In the genomic region with DNA sequence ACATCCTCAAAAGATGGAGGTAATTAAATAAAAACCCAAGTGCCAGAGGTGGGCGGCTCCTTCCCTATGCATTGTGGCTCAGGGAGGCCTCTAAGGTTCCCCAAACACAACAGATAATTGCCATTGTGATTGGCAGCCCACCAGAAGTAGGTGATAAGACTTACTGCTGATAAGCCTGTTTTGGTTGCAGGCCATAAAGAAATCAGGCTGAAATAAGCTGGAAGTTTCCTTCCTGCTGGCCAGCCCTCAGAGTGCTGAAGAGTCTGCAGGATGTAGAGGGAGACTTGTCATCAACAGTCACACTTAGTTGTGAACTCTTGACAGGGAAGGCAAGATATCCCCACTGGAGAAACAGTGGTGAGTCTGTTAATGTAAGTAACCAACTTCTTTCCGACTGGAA, we compare ENCODE assay signal across 22 mouse cellular contexts. TPM values are rescaled to one million over a fixed set of nuclear protein-coding genes. Genes with fewer than 3 reads are reported as not detected.
DNase-seq lines count a peak whose midpoint lies in the region; ATAC-seq lines count a peak whose summit lies in the region.
"Had no signal": no experiment of that assay in that cellular context is flagged by ENCODE, and none has a peak within 500 bp of the region (broad histone marks: within the 10 kb centered on the region; RNA-seq: fewer than 3 reads in every experiment).

No protein-coding gene starts in this region.

- H3K9me3 ChIP-seq in heart, embryonic 11.5 days (replicated peaks; ENCODE audit: control insufficient read depth, low read length): no peaks in the 10 kb centered on the region
- no peaks in the 10 kb centered on the region for H3K9me3 ChIP-seq in liver, embryonic 13.5 days (replicated peaks)
- H3K9me3 ChIP-seq: embryonic facial prominence, embryonic 13.5 days; limb, embryonic 15.5 days; stomach, embryonic 15.5 days had no signal

- intact Hi-C loops in left cerebral cortex, postnatal 36 days (cut with DNase I): no loop called here

- DNase-seq in heart, postnatal 4 days: no peak
- peak; percentile 5 for DNase-seq in lung, postnatal 10 days
- DNase-seq in lung, postnatal 36 days: no peak
- DNase-seq in liver, embryonic 13.5 days: no peak
- no peak for DNase-seq in left cerebral cortex, postnatal 36 days (ENCODE audit: low spot score in 2 of 2)
- no peak for DNase-seq in layer of hippocampus, adult 8-10 months (ENCODE audit: low spot score in 2 of 2)
- DNase-seq: adrenal gland, postnatal 10 days; B cell, adult 2 months; cerebellum, adult 9-11 months; gastrocnemius, postnatal 25 days; kidney, adult 18-20 months; thymus, adult 18-20 months; thymus, postnatal 4 days had no signal

- H3K4me3 ChIP-seq in heart, embryonic 11.5 days (ENCODE audit: low read depth, low read length): no peak overlapping the region
- H3K4me3 ChIP-seq in liver, embryonic 13.5 days (replicated peaks): no peak overlapping the region
- H3K4me3 ChIP-seq: embryonic facial prominence, embryonic 13.5 days; limb, embryonic 15.5 days; stomach, embryonic 15.5 days had no signal

- H3K36me3 ChIP-seq in heart, embryonic 11.5 days (ENCODE audit: control insufficient read depth, insufficient read depth, low read length): no peaks in the 10 kb centered on the region
- peaks cover 17% of the 10 kb centered on the region for H3K36me3 ChIP-seq in liver, embryonic 13.5 days

- 0 out of 2 replicates have a peak overlapping the region, but pooled peaks have one; percentile 22 for H3K27ac ChIP-seq in heart, embryonic 11.5 days (ENCODE audit: low read depth, low read length)
- no peak overlapping the region for H3K27ac ChIP-seq in liver, embryonic 13.5 days
- H3K27ac ChIP-seq: embryonic facial prominence, embryonic 13.5 days; kidney, postnatal 0 days; limb, embryonic 15.5 days; stomach, embryonic 15.5 days had no signal

- peak overlapping the region; percentile 0; the same call in 1 of the 2 replicates for H3K4me2 ChIP-seq in heart, embryonic 11.5 days
- H3K4me2 ChIP-seq in liver, embryonic 13.5 days: peak overlapping the region; percentile 29; the same call in 1 of the 2 replicates
- H3K4me2 ChIP-seq: embryonic facial prominence, embryonic 13.5 days; limb, embryonic 15.5 days; stomach, embryonic 15.5 days had no signal

- H3K4me1 ChIP-seq in heart, embryonic 11.5 days (ENCODE audit: control insufficient read depth, insufficient read depth, low read length): peaks cover 29% of the 10 kb centered on the region
- H3K4me1 ChIP-seq in liver, embryonic 13.5 days (replicated peaks): peaks cover 60% of the 10 kb centered on the region

- no peaks in the 10 kb centered on the region for H3K27me3 ChIP-seq in heart, embryonic 11.5 days (ENCODE audit: control insufficient read depth, insufficient read depth, low read length)
- H3K27me3 ChIP-seq in liver, embryonic 13.5 days: no peaks in the 10 kb centered on the region
- H3K27me3 ChIP-seq: embryonic facial prominence, embryonic 13.5 days; limb, embryonic 15.5 days; stomach, embryonic 15.5 days had no signal

- H3K9ac ChIP-seq in heart, embryonic 11.5 days (ENCODE audit: low read depth, low read length): no peak overlapping the region
- no peak overlapping the region for H3K9ac ChIP-seq in liver, embryonic 13.5 days
- H3K9ac ChIP-seq: embryonic facial prominence, embryonic 13.5 days; limb, embryonic 15.5 days; stomach, embryonic 15.5 days had no signal

- WGBS in heart, embryonic 11.5 days (ENCODE audit: insufficient replicate concordance): 18% methylated on average over 2 of the region's 2 CpGs
- WGBS in liver, embryonic 13.5 days (ENCODE audit: insufficient replicate concordance): 22% methylated on average over 2 of the region's 2 CpGs

- peak; percentile 67; the same call in 1 of the 2 replicates for ATAC-seq in heart, embryonic 11.5 days (replicated peaks; ENCODE audit: insufficient number of reproducible peaks, low FRiP score, low TSS enrichment)
- 0 out of 2 replicates have a peak, but pooled peaks have one; percentile 20 for ATAC-seq in liver, embryonic 13.5 days (ENCODE audit: low read depth)
- ATAC-seq: forebrain, embryonic 16.5 days; hindbrain, embryonic 16.5 days; lung, postnatal 0 days; midbrain, embryonic 16.5 days had no signal

RNA-seq across cellular contexts. Expression of gene Api5, which starts 5.7 kb away (rescaled TPM):
- 99.3 and 110 TPM in 2 replicates for polyA plus RNA-seq in heart, embryonic 11.5 days (2014; fragmentation: Nextera tagmentation; extraction: Ambion mirVana)
- 10 to 100 TPM; 55.7 to 56.3 TPM for total RNA-seq in heart, postnatal 4 days (2021)
- 96.5 and 121 TPM in 2 replicates for polyA plus RNA-seq in liver, embryonic 13.5 days (2015; fragmentation: Nextera tagmentation; extraction: Ambion mirVana)
- 10 to 100 TPM; 56.9 to 58.9 TPM for total RNA-seq in left cerebral cortex, postnatal 36 days (2021)
- total RNA-seq in layer of hippocampus, adult 8-10 months (2022): 10 to 100 TPM; 57.7 to 70.2 (median 62.9) TPM

RNA-seq across cellular contexts. Expression of gene Ttc17, which starts 25.7 kb away (rescaled TPM):
- polyA plus RNA-seq in heart, embryonic 11.5 days (2014; fragmentation: Nextera tagmentation; extraction: Ambion mirVana): 12.4 and 13.4 TPM in 2 replicates
- total RNA-seq in heart, postnatal 4 days (2021): 10 to 100 TPM; 28.3 to 29.2 TPM
- 5.5 and 6.1 TPM in 2 replicates for polyA plus RNA-seq in liver, embryonic 13.5 days (2015; fragmentation: Nextera tagmentation; extraction: Ambion mirVana)
- total RNA-seq in left cerebral cortex, postnatal 36 days (2021): 10 to 100 TPM; 30.3 to 37.4 TPM
- total RNA-seq in layer of hippocampus, adult 8-10 months (2022): 10 to 100 TPM; 37.3 to 39.9 (median 38.4) TPM
